In the genomic region with DNA sequence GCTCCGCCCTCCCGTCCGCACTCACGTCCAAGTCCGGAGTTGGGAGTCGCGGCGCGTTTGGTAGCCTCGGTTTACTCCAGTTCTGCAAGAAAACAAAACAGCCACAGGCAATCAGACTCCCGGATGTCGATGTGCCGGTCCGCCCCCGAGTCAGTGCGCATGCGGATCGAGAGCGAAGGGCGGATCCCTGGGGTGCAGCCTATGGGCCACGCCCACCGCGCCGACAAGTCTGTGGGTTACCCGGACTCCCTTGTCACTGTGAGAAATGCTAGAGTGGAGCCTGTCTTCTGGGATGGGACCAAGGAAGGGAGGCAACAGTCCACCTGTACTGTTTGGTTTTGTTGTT, we compare ENCODE assay signal across 8 mouse cellular contexts. TPM values are rescaled to one million over a fixed set of nuclear protein-coding genes. Genes with fewer than 3 reads are reported as not detected.
DNase-seq lines count a peak whose midpoint lies in the region; ATAC-seq and TF ChIP-seq lines count a peak whose summit lies in the region.

TSS of gene Tmem50a (minus strand) at position 161 of the 346 bp plus-strand sequence.

- peak within 1 kb of the TSS; percentile 77 for H3K4me2 ChIP-seq in intestine, postnatal 0 days (replicated peaks; ENCODE audit: low read depth)
- peak within 1 kb of the TSS; percentile 69 for H3K4me2 ChIP-seq in midbrain, embryonic 11.5 days

- peak; percentile 88 for ATAC-seq in intestine, postnatal 0 days
- ATAC-seq in midbrain, embryonic 11.5 days (ENCODE audit: low FRiP score): peak; percentile 92

- H3K9ac ChIP-seq in intestine, postnatal 0 days (ENCODE audit: low read depth, low read length): peak within 1 kb of the TSS; percentile 91
- H3K9ac ChIP-seq in midbrain, embryonic 11.5 days (ENCODE audit: low read length): peak within 1 kb of the TSS; percentile 88

- H3K4me1 ChIP-seq in embryonic facial prominence, embryonic 10.5 days: peaks cover 18% of the 10 kb centered on the region
- H3K4me1 ChIP-seq in intestine, postnatal 0 days (replicated peaks; ENCODE audit: control insufficient read depth, insufficient read depth, low read length): no peaks in the 10 kb centered on the region
- peaks cover 12% of the 10 kb centered on the region; the same call in 1 of the 2 replicates for H3K4me1 ChIP-seq in midbrain, embryonic 11.5 days (ENCODE audit: control insufficient read depth, insufficient read depth, low read length)

- WGBS in embryonic facial prominence, embryonic 10.5 days: under 1% methylated on average over 25 of the region's 25 CpGs
- under 1% methylated on average over 25 of the region's 25 CpGs for WGBS in intestine, postnatal 0 days
- WGBS in midbrain, embryonic 11.5 days: under 1% methylated on average over 25 of the region's 25 CpGs

- no peaks in the 10 kb centered on the region for H3K27me3 ChIP-seq in embryonic facial prominence, embryonic 10.5 days (replicated peaks; ENCODE audit: low read depth, poor library complexity, severe bottlenecking)
- H3K27me3 ChIP-seq in intestine, postnatal 0 days (replicated peaks; ENCODE audit: control insufficient read depth, insufficient read depth, low read length): no peaks in the 10 kb centered on the region
- no peaks in the 10 kb centered on the region for H3K27me3 ChIP-seq in midbrain, embryonic 11.5 days (ENCODE audit: control insufficient read depth, insufficient read depth, low read length)

- H3K9me3 ChIP-seq in embryonic facial prominence, embryonic 10.5 days: peaks cover 6% of the 10 kb centered on the region; the same call in 1 of the 2 replicates
- no peaks in the 10 kb centered on the region for H3K9me3 ChIP-seq in intestine, postnatal 0 days (ENCODE audit: control insufficient read depth)
- H3K9me3 ChIP-seq in midbrain, embryonic 11.5 days (ENCODE audit: control insufficient read depth, low read length): no peaks in the 10 kb centered on the region

- peaks cover 26% of the 10 kb centered on the region for H3K36me3 ChIP-seq in embryonic facial prominence, embryonic 10.5 days (replicated peaks)
- H3K36me3 ChIP-seq in intestine, postnatal 0 days (ENCODE audit: control insufficient read depth, insufficient read depth): 0 out of 2 replicates have a peak, but pooled peaks cover 9% of the 10 kb centered on the region
- peaks cover 4% of the 10 kb centered on the region; the same call in 1 of the 2 replicates for H3K36me3 ChIP-seq in midbrain, embryonic 11.5 days (ENCODE audit: control insufficient read depth, insufficient read depth, low read length)

- peak; percentile 98 for DNase-seq in adrenal gland, postnatal 14 days
- DNase-seq in embryonic facial prominence, embryonic 10.5 days (ENCODE audit: low spot score): peak; percentile 94
- DNase-seq in gonadal fat pad, adult 2 months (ENCODE audit: low read depth): no peak
- peak; percentile 95 for DNase-seq in left cerebral cortex, postnatal 4 days
- DNase-seq in midbrain, embryonic 11.5 days (ENCODE audit: low spot score, missing footprints): peak; percentile 98
- peak; percentile 92 for DNase-seq in right cerebral cortex, postnatal 4 days
- DNase-seq in yolk sac, embryonic 10.5 days (ENCODE audit: low spot score): peak; percentile 90

- intact Hi-C loops in left cerebral cortex, postnatal 4 days (cut with DNase I): no loop called here

- H3K27ac ChIP-seq in embryonic facial prominence, embryonic 10.5 days (replicated peaks): peak within 1 kb of the TSS; percentile 94
- H3K27ac ChIP-seq in intestine, postnatal 0 days (ENCODE audit: low read depth, low read length): peak within 1 kb of the TSS; percentile 92
- H3K27ac ChIP-seq in midbrain, embryonic 11.5 days (ENCODE audit: low read depth, low read length): peak within 1 kb of the TSS; percentile 71

- H3K4me3 ChIP-seq in embryonic facial prominence, embryonic 10.5 days: peak within 1 kb of the TSS; percentile 95
- peak within 1 kb of the TSS; percentile 89 for H3K4me3 ChIP-seq in intestine, postnatal 0 days (ENCODE audit: low read depth, low read length)
- H3K4me3 ChIP-seq in midbrain, embryonic 11.5 days (ENCODE audit: low read depth, low read length): peak within 1 kb of the TSS; percentile 87

- TF ChIP-seq CTCF in intestine, postnatal 0 days (IDR thresholded peaks at IDR 0.05; ENCODE audit: low read depth): no peak

RNA-seq across cellular contexts. Expression of gene Tmem50a, which starts in this region (rescaled TPM):
- total RNA-seq in adrenal gland, postnatal 14 days (2021): 215 and 225 TPM in 2 replicates
- 127 and 133 TPM in 2 replicates for polyA plus RNA-seq in embryonic facial prominence, embryonic 10.5 days (2016; fragmentation: Nextera tagmentation; extraction: Ambion mirVana)
- 130 and 139 TPM in 2 replicates for polyA plus RNA-seq in gonadal fat pad, adult 2 months (2012; rRNA removed)
- 129 and 136 TPM in 2 replicates for polyA plus RNA-seq in intestine, postnatal 0 days (2015; fragmentation: Nextera tagmentation; extraction: Ambion mirVana)
- 100 to 1,000 TPM; 117 to 120 TPM for total RNA-seq in left cerebral cortex, postnatal 4 days (2021)
- polyA plus RNA-seq in midbrain, embryonic 11.5 days (2014; fragmentation: Nextera tagmentation; extraction: Ambion mirVana): 156 TPM in 2 replicates
